Mouse (Mus musculus): ENCODE measurements around the gene Cnnm3.

The Cnnm3 gene

DNA sequence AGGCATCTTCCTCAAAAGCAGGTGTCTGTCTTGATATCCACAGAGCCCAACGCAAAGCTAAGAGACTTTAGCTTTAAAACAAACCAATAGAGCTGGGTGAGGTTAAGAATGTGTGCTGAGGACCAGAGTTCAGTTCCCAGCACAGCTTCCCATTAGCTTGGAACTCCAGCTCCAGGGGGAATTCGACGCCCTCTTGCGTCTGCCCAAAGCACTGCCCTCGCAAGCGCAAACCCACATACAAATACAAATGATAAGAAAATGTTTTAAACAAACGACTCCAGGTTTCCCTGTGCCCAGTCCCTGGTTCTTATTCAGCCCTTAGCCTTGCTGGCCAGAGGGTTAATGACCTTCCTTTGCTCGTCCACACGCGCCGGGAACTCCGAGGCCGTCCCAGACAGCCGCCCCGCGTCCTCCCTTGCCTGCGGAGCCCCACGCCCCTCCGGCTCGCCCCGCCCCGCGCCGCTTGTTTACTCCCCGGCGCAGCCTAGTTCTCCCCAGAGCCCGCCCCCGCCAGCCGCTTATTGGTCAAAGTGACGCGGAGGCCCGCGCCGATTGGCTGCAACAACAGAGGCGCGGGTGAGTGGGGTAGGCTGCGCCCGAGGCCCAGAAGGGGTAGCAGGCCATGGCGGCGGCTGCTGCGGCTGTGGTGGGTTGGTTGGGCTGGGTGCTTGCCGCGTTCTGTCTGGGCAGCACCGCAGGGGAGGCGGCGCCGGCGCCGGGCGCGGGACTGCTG lies at the start of gene Cnnm3:
Gene Cnnm3, plus strand, starts transcription at position 579 of the 733 bp plus-strand sequence.
- peak; percentile 98 for DNase-seq (ENCODE audit: low read depth, low spot score)

DNA sequence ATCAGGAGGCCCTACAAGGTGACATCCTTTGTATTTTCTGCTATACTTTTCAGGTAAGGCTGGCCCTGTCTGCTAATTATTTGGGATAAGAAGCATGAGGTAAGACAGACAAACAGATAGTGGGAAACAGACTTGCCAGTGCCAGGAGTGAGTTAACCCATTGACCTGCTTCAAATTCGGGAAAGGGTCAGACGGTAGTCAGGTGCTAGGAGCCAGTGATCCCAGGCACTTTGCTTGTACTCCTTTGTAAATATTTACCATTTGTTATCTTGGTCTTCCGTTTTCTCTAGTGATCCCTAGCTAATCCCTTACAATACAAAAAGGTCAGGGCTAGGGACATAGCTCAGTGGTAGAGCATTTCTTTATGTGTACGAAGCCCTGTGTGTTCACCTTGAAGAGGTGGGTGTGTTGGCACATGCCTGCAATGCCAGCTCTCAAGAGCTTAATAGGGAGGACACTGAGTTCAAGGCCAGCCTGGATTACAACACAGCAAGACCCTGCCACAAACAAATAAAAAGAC lies 46.0 kb upstream of the Cnnm3 start:
- no peak for DNase-seq (ENCODE audit: low read depth, low spot score)

DNA sequence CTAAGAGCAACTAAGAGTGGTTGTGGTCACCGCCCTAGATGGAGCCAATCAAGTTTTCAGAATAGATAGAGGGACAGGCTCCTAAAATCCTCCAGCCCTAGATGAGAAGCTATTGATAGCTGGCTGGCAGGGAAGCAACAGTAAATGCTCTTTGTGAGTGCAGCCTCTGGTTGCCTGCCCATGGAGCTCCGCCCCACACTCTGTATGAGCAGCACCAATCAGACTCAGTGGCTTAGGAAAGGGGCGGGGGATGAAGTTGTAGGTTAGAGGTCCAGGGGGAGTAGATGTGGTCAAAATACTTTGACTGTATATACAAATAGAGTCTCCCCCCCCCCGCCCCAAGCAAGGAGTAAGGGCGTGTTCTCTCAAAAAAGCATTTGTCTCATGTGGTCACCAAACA lies 44.2 kb upstream of the Cnnm3 start:
- DNase-seq (ENCODE audit: low read depth, low spot score): peak; percentile 47

DNA sequence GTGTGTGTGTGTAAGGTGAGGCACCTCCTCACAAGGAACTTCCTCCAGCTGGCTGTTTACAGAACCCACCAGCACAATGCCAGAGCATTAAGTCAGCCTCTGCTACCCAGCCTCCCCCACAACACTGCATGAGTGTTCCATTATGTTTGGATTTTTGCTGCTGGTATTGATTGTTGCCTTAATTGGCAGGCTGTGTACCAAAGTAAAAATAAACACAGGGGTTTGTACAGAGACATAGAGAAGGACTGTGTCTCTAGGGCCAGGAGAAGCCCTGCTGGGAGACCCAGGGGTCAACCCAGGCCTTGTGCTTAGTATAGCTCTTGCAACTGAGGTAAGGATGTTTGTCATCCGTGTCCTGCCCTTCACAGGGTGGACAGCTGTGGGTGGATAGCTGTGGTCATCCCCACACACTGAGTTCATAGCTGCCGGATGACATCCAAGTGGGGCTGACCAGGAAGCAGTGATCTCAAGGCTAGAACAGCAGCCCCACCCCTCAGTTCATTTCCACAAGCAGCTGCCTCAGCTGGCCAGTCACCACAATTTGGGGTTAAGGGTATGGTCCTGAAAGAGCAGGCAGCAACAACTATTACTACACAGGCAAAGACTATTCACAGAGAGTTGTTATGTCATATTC lies 41.7 kb upstream of the Cnnm3 start:
- no peak for DNase-seq (ENCODE audit: low read depth, low spot score)

DNA sequence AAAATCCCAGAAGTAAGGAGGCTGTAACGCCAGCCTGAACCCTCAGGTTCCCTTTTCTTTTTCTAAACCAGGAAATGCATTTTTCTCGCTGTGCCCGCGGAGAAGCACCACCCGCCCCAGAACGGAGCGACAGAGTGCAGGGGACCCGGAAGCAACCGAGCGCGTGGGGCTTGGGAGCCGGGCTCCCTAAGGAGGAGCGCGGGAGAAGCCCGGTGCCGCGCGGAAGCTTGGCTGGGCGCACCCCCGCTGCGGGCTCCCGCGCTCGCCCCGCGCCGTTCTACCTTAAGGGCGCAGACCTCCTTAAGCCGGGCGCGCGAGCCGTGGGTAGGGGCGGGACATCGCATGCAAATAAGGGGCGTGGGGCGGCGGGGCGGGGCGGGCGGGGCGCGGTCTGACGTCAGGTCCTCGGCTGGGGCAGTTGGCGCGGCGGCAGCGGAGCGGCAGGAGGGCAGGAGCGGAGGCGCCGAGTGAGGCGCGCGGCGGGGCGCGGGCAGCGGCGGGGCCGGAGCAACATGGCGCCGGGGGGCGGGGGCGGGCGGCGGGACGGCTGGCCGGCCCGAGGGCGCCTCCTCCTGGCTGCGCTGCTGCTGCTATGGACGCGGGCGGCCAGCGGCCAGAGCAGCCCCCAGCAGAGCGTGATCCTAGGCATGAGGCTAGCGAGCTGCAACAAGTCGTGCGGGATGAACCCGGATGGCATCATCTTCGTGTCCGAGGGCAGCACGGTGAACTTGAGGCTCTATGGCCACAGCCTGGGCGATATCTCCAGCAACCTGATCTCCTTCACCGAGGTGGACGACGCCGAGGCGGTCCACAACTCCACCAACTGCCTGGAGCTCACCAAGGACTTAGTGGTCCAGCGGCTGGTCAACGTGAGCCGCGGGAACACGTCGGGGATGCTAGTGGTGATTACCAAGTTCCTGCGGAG lies 40.2 kb upstream of the Cnnm3 start, which contains the start of gene Cnnm4:
Gene Cnnm4, plus strand, starts transcription at position 440 of the 925 bp plus-strand sequence.
- peak; percentile 87 for DNase-seq (ENCODE audit: low read depth, low spot score)

DNA sequence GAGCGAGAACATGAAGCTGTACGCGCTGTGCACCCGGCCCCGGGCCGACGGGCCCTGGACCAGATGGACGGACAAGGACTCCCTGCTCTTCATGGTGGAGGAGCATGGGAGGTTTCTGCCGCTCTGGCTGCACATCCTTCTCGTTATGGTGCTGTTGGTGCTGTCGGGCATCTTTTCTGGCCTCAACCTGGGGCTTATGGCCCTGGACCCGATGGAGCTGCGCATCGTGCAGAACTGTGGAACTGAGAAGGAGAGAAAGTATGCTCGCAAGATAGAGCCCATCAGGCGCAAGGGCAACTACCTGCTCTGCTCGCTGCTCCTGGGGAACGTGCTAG lies 39.6 kb upstream of the Cnnm3 start:
- no peak for DNase-seq (ENCODE audit: low read depth, low spot score)

DNA sequence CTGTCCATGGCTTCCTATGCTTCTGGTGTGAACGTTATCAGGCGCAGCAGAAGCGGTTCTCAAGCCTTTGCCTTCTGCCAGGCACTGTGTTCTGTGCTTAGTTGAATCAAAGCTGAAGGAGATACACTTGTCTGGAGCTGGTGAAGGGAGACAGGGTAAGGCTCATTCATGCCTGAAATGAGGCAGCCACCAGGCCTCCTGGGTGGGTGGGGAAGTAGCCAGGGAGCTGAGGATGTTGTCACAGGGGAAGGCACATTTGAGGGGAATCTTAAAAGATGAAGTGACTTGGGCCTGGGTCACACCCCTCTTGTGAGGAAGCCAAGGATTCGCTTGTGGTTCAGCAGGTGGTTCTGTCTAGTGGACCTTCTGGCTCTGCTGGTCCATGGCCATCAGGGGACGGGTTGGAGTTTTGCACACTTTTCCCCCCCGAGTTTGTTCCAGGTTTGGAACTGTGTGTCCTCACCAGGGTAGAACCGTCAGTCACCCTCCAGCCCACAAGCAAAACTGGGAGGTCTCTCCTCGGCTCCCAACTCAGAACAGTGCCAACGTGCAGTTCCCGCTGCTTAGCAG lies 38.4 kb upstream of the Cnnm3 start:
- DNase-seq (ENCODE audit: low read depth, low spot score): no peak

DNA sequence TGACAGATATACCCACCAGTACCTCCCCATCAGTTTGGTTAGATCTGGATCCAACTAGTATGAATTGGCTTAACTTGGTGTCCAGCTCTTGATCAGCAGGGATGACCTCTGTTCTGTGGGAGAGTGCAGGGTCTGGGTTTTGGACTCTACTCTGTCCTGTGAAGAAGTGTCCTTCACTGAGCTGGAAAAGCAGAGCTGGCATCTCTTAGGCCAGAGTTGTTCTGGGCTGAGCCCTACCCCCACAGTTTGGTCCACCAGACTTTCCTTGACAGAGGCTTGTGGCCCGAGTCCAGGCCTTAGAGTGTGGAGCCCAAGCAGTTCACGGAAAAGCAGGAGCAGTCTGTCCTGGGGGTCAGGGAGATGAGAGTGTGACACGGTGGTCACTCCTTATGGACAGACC lies 37.0 kb upstream of the Cnnm3 start:
- no peak for DNase-seq (ENCODE audit: low read depth, low spot score)

DNA sequence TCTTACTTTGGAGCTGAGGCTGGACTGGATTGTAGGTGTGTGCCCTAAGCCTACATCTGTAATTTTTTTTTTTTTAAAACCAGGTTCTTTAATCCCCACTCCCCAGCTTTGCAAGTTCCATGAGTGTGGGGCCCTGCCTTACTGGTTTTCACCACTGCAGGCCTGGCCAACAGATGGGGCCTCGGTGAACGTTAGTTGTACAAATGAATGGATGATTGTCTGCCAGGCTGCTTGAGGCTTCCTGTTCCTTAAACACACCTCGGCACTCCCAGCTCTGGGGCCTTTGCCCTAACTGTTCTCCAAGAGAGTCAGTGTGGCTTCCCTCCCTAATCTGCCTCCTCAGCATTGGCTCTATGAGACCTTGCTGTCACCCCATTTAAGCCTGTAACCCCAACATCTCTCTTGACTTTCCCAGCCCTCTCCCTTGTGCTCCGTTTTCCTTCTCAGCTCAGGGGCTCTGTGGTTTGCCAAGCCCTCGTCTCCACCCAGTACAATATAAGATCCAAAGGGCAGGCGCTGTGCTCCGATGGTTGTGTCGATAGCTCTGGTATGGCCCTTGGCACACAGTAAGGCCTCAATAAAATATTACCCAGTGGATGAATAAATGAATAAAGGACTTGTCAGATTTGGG lies 36.1 kb upstream of the Cnnm3 start:
- no peak for DNase-seq (ENCODE audit: low read depth, low spot score)

DNA sequence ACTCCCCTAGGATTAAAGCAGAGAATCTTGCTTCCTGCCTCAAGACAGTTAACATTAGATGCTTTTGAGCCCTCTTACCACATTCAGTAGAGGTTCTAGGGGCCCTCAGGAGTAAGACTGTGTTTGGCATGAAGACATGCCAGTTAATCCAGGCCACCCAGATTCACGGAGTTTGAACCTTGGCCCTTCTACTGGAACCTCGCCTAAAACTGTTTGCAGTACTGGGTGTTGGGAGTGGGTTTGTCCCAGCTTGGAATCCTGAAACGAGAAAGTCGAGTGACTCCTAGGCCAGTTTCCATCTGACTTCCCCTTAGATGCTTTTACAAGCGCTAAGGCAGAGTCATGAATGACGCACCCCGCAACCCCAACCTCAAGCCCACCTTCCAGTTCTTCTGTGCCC lies 35.2 kb upstream of the Cnnm3 start:
- no peak for DNase-seq (ENCODE audit: low read depth, low spot score)

DNA sequence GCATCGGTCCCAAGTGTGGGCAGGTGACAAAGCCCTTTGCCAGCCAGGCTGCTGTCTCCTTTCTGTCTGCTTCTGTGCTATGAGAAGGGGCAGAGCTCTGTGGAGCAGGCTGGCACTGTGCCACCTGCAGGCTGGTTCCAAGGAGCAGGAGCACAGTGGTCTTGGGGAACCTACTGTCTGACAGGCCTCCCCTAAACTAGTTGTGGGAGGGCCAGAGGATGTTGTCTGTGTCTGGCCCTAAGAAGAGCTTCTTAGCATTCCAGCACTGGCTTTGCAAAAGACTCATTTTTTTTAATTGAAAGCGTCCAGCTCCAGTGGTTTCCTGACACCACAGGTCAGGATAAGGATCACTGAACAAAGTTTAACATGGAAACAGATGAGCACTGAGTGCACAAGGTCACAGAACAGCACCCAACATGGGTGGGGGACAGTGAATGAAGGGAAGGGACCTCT lies 33.3 kb upstream of the Cnnm3 start:
- DNase-seq (ENCODE audit: low read depth, low spot score): no peak

DNA sequence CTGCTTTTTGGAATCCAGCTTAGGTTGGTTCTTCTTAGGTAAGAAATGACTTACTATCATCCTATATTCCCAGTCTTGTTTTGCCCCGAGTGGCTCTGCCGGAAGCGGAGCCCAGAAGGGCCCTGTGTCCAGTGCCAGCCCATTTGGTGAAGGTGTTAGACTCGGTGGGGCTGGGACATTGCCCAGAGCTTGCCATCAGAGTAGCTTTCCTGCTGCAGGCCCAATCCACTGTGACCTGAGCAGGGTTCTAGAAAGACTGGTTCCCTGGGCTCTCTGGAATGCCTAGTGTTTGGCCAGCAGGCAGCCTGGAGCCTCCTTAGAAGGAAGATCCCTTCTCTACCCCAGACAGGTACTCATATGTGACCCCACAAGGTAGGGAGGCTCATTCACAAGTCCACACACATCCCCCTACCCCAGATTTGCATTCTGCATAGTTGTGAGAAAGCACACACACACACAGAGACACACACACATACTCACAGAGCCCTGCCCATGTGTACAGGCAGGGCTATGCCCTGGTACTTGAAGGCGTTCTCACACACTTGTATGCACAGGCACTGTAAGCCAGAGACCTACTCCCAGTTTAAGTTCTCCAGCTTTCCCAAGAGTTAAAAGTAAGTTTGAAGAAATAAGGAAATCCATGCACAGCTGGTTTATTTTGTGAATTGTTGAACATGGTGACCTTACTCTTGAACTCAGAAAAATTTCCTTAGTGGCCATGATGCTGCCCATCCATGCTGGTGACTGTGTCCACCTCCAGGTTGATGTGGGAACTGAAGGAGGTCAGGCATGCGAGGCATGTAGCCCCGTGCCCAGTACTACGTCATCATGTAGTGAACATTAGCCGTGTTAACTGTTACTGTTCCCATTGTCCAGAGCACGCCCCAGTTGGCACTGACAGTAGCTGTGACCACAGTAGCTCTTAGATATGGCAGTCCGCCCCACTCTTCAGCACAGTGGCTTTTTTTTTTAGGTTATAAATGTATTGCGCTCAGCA lies 31.5 kb upstream of the Cnnm3 start:
- DNase-seq (ENCODE audit: low read depth, low spot score): no peak

DNA sequence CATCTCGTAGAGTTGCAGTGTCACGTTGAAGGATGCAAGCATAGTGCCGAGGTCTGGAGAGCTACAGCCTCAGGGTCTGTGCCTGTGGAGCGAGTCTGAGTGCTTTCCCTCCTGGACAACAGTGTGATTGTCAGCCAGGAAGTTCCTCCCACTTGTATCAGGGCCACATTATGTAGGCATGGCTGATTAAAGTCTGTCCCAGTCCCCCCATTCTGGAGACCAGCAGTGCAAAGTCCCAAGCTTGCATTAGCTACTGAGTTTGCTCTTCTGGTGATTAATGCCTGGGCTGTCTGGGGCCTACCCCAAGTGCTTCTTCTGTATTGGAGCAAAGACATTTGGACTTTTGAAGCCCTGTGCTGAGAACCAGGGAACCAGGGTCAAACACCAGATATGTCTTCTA lies 27.8 kb upstream of the Cnnm3 start:
- DNase-seq (ENCODE audit: low read depth, low spot score): no peak

DNA sequence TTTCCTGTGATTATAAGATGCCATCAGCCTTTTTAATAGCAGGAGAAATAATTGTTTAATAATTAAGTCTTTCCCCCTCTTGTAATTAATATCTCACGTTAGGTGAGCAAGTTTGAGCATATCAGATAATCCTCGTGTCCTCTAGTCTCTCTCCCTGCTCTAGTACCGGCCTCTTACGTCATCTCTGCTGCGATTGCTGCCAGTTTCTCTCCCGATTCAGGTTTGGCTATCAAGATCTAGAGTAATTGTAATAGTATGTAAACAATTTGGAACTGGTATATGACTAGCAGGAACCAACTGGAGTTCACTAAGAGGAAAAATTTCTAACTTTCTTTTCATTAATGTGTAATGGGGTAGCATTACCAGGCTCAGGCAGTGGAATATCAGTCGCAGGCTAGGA lies 26.6 kb upstream of the Cnnm3 start:
- no peak for DNase-seq (ENCODE audit: low read depth, low spot score)

DNA sequence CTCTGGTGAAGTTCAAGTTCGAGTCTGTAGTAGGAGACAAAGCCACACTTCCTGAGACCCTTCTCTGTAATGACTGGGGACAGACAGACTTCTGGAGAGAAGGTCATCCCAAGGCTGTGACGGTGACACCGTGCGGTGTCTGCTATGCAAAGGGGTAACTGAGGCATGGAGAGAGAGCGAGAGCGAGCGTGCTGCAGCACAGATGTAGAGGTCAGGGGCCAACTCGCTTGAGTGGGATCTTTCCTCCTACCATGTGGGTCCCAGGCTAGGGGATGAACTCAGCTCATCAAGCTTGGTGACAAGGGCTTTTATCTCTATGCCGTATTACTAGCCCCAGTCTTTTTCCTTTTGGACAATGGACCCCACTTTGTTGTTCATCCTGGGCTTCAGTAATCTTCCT lies 24.6 kb upstream of the Cnnm3 start:
- DNase-seq (ENCODE audit: low read depth, low spot score): no peak

DNA sequence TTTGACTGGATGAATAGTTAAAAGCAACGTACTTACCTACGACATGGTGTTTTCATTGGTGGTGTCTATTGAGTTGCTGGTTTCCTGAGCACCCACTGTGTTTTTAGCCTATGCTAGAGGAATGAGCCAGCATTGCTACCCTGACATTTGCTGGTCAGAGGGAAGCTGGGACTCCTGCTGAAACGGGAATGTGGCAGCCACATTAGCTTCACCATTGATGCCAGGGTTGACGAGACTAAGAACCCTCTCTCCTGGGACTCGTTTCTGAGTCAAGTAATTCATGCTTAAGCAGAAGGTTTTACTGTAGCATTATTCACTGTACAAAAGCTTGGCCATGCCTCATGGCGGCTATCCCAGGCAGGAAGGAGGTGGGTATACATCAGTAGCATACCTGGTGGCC lies 22.0 kb upstream of the Cnnm3 start:
- no peak for DNase-seq (ENCODE audit: low read depth, low spot score)

DNA sequence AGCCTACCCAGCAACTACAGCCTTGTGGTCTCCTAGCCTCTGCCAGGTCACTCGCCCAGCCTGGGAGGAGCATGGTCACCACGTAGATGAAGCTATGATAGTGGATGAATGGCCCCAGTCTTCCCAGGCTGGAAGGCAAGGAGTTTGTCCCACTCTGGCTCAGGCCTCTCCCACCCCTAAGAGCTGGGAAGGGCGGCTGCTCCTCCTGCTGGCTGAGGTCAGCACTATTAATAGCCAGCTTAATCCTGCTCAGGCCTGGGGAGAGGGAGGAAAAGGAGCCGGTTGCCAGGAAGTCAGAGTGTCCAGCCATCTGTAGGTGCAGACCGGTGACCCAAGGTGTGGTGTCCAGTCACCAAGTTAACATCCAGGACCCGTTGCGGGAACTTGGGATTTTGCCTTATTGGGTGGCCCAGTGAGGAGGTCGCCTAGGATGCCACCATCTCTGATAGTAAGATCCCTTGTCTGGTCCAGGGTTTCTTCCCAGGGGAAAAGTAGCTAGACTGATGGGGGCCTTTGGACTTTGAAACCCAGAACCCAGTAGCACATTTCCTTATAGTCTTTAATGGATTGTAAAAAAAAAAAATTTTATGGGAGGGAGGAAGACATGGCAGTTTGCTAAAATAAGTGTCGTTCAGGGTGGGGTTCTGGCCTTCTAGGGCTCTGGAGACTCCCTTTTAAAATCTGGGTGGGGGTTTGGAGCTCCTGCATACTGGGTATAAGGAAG lies 19.1 kb upstream of the Cnnm3 start:
- peak; percentile 43 for DNase-seq (ENCODE audit: low read depth, low spot score)

DNA sequence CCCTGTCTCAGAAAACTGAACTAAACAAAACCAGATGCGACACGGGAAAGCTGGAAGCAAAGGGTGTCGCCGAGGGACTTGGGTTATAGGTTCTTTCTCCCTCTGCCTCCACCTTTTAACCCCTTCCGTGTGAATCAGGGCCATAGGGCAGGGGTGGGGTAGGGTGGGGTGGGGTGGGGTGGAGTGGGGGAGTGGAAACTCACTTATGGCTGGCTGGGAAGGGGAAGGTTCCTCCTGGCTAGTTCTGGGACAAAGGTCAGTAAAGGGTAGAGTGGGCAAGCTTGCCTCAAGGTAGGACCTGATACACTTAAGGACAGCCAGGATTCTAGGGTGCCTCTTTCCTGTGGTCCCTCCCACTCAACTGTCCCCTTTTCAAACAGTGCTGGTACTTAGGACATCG lies 18.4 kb upstream of the Cnnm3 start:
- no peak for DNase-seq (ENCODE audit: low read depth, low spot score)

DNA sequence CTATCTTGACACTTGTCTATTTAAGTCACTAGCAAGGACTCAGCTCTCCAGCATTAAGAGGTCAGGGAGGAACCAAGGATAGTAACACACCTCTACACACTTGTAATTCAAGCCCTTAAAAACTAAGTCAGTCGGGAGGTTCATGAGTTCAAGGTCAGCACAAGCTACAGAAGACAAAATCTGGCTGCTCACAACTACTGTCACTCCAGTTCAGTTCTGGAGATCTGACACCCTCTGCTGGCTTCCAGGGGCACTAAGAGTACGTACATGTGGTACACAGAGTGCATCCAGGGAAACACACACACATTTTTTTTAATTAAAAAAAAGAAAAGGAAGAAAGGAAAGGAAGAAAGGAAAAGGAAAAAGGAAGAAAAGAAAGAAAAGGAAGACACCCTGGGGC lies 14.9 kb upstream of the Cnnm3 start:
- peak; percentile 69 for DNase-seq (ENCODE audit: low read depth, low spot score)
